Comparison of ENCODE assay signal across 8 mouse cellular contexts in the genomic region with DNA sequence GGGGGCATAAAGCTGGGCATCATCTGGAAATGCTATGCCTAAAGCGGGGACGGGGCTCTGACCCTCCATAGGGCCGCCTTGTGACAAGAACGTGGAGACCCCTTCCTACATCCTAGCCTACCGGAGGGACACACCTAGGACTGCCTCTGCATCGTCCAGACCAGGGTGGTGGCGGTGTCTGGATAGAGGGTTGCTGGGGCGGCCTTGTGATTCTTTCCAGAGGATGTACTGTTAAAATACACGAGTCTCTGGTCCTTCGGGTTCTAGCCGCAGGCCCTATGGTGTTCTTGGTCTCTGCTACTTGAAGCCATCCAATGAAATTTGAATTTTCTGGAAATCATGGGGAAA. TPM values are rescaled to one million over a fixed set of nuclear protein-coding genes. Genes with fewer than 3 reads are reported as not detected.
DNase-seq lines count a peak whose midpoint lies in the region; ATAC-seq lines count a peak whose summit lies in the region.

No protein-coding gene starts in this region.

- peaks cover 27 to 48% of the 10 kb centered on the region in 2 experiments for H3K4me1 ChIP-seq in heart, embryonic 14.5 days (ENCODE audit: control insufficient read depth in 2 of 2, insufficient read depth in 2 of 2, low read length in 2 of 2)
- H3K4me1 ChIP-seq in hindbrain, embryonic 10.5 days (replicated peaks), result peaks cover 51% of the 10 kb centered on the region
- H3K4me1 ChIP-seq in midbrain, embryonic 10.5 days, result peaks cover 48% of the 10 kb centered on the region

- peak overlapping the region; percentile 6 to 90; a peak in 3 of 4 replicates for H3K27ac ChIP-seq in heart, embryonic 14.5 days (replicated peaks in 1 of 2; ENCODE audit: control insufficient read depth in 1 of 2, insufficient read depth in 1 of 2, low read depth in 2 of 2, low read length in 2 of 2)
- H3K27ac ChIP-seq in hindbrain, embryonic 10.5 days, result peak overlapping the region; percentile 90
- no peak overlapping the region for H3K27ac ChIP-seq in midbrain, embryonic 10.5 days (replicated peaks)

- peak overlapping the region; percentile 55 to 76 for H3K4me3 ChIP-seq in heart, embryonic 14.5 days (ENCODE audit: control insufficient read depth in 1 of 2, insufficient read depth in 1 of 2, low read depth in 1 of 2, low read length in 2 of 2)
- H3K4me3 ChIP-seq in hindbrain, embryonic 10.5 days, result peak overlapping the region; percentile 71
- H3K4me3 ChIP-seq in midbrain, embryonic 10.5 days, result peak overlapping the region; percentile 70

- no peak for DNase-seq in heart, adult 8-10 months (ENCODE audit: low spot score)
- DNase-seq in NIH3T3 (ENCODE audit: low read depth), result peak; percentile 41
- DNase-seq in hindbrain, embryonic 10.5 days (ENCODE audit: low spot score), result peak; percentile 47
- peak; percentile 30 for DNase-seq in midbrain, embryonic 10.5 days (ENCODE audit: low spot score)
- DNase-seq in cerebellum, adult 11-12 months, result no peak
- no peak for DNase-seq in urinary bladder, postnatal 4 days (ENCODE audit: low spot score in 2 of 2)
- DNase-seq in adrenal gland, adult (ENCODE audit: inconsistent age in 2 of 2, low spot score in 1 of 2), result no peak

- H3K36me3 ChIP-seq in heart, embryonic 14.5 days (ENCODE audit: control insufficient read depth, insufficient read depth, low read length), result peaks cover 17% of the 10 kb centered on the region
- no peaks in the 10 kb centered on the region for H3K36me3 ChIP-seq in hindbrain, embryonic 10.5 days
- no peaks in the 10 kb centered on the region for H3K36me3 ChIP-seq in midbrain, embryonic 10.5 days

- H3K27me3 ChIP-seq in heart, embryonic 14.5 days (ENCODE audit: control insufficient read depth, insufficient read depth, low read length), result no peaks in the 10 kb centered on the region
- peaks cover 84% of the 10 kb centered on the region for H3K27me3 ChIP-seq in hindbrain, embryonic 10.5 days (ENCODE audit: insufficient read depth, poor library complexity, severe bottlenecking)
- H3K27me3 ChIP-seq in midbrain, embryonic 10.5 days (ENCODE audit: low read depth, poor library complexity, severe bottlenecking), result peaks cover 75% of the 10 kb centered on the region

- 3% methylated on average over 11 of the region's 11 CpGs for WGBS in heart, embryonic 14.5 days
- WGBS in hindbrain, embryonic 10.5 days, result 6% methylated on average over 11 of the region's 11 CpGs
- 9% methylated on average over 11 of the region's 11 CpGs for WGBS in midbrain, embryonic 10.5 days

- ATAC-seq in heart, embryonic 14.5 days (ENCODE audit: insufficient number of reproducible peaks, insufficient read depth, low FRiP score, low read depth), result no peak

- H3K4me2 ChIP-seq in heart, embryonic 14.5 days (ENCODE audit: low read length), result peak overlapping the region; percentile 95

- no peaks in the 10 kb centered on the region for H3K9me3 ChIP-seq in heart, embryonic 14.5 days (ENCODE audit: control insufficient read depth, low read length)
- H3K9me3 ChIP-seq in hindbrain, embryonic 10.5 days, result no peaks in the 10 kb centered on the region
- no peaks in the 10 kb centered on the region for H3K9me3 ChIP-seq in midbrain, embryonic 10.5 days (replicated peaks)

- H3K9ac ChIP-seq in heart, embryonic 14.5 days (ENCODE audit: low read length), result peak overlapping the region; percentile 92

RNA-seq across cellular contexts. Expression of a gene that starts 2.9 kb away (rescaled TPM):
- 88.7 and 95.6 TPM in 2 replicates for polyA plus RNA-seq in heart, embryonic 14.5 days (2014; fragmentation: Nextera tagmentation; extraction: Ambion mirVana)
- 10 to 100 TPM; 31.6 to 43.0 (median 38.9) TPM for total RNA-seq in heart, adult 8-10 months (2022)
- polyA plus RNA-seq in hindbrain, embryonic 10.5 days (2016; fragmentation: Nextera tagmentation; extraction: Ambion mirVana), result 28.6 and 43.7 TPM in 2 replicates
- polyA plus RNA-seq in midbrain, embryonic 10.5 days (2016; fragmentation: Nextera tagmentation; extraction: Ambion mirVana), result 25.3 and 28.4 TPM in 2 replicates

Comparison
In these comparisons a context has a peak if more than half of its experiments do, and no peak if none do; other contexts are left out.
1. DNase-seq: peak in NIH3T3 (single experiment), hindbrain, embryonic 10.5 days (single experiment) and midbrain, embryonic 10.5 days (single experiment); none in heart, adult 8-10 months (single experiment), cerebellum, adult 11-12 months (single experiment), urinary bladder, postnatal 4 days (0 of 2) and adrenal gland, adult (0 of 2).
2. Peak in every context shown above with its lines, with median percentiles within 50 percentile points of each other: H3K4me3 ChIP-seq.